Mouse (Mus musculus) olfactory bulb, adult 2 months (tissue): ENCODE results near the gene Il22ra1. TPM values are rescaled to one million over a fixed set of nuclear protein-coding genes. Genes with fewer than 3 reads are reported as not detected.

Experiments
- H3K27ac ChIP-seq: fragments of 200-500 bp; 2 replicates; pipeline ENCODE4 v1.5.1; 2012; ENCODE audit warnings: low read depth, low read length; ENCODE audit not compliant: insufficient read depth
- H3K4me1 ChIP-seq: fragments of 200-500 bp; 2 replicates; pipeline ENCODE4 v1.6.1; 2012; ENCODE audit warnings: low read length; ENCODE audit not compliant: control insufficient read depth, insufficient read depth
- H3K4me3 ChIP-seq: fragments of 200-500 bp; 2 replicates; pipeline ENCODE4 v1.5.1; 2012; ENCODE audit warnings: mild to moderate bottlenecking, low read depth, low read length, moderate library complexity; ENCODE audit not compliant: insufficient read depth
- CTCF ChIP-seq: fragments of 200-500 bp; IDR thresholded peaks from 2 replicates; pipeline ENCODE4 v1.5.1; 2012; ENCODE audit warnings: low read depth, mild to moderate bottlenecking, low read length, moderate library complexity; ENCODE audit not compliant: insufficient read depth
- POLR2A ChIP-seq: fragments of 200-500 bp; IDR thresholded peaks from 2 replicates; pipeline ENCODE4 v1.6.1; 2012; ENCODE audit warnings: mild to moderate bottlenecking, low read depth, low read length, moderate library complexity; ENCODE audit not compliant: insufficient read depth
- WGBS: fragments of 180-500 bp; shearing (Covaris S2); methylation state at CpG from one replicate; pipeline ENCODE4 v1.1.7; 2018; 5-methylcytosine and 5-hydroxymethylcytosine counted together
- polyA plus RNA-seq: library from polyadenylated mRNA; stranded (reverse); fragments of >200 nt; gene quantifications from 2 replicates; pipeline ENCODE4 v1.2.4, GENCODE M21; 2012; ENCODE audit warnings: low replicate concordance; ENCODE audit not compliant: missing spikeins, insufficient read depth, insufficient read length

Gene Il22ra1
- polyA plus RNA-seq, 1 experiment: not detected

- no peak overlapping the region for H3K4me3 ChIP-seq
- no peaks in the 10 kb centered on the region for H3K4me1 ChIP-seq
- WGBS: 71% methylated on average over 17 of the region's 17 CpGs
- no peak for TF ChIP-seq CTCF
- no peak for TF ChIP-seq POLR2A
- H3K27ac ChIP-seq: no peak overlapping the region
Observed at GRCm38 (mm10) chr4:135722540-135723290, 5.3 kb upstream of the Il22ra1 start.

GRCm38 (mm10) chr4:135726416-135726815 is 1.6 kb upstream of the Il22ra1 start:
- no peak for TF ChIP-seq POLR2A
- no peak for TF ChIP-seq CTCF

GRCm38 (mm10) chr4:135730204-135730603 is 2.2 kb downstream of the Il22ra1 start:
- Histone ChIP-seq H3K27ac (no peak overlapping the region), H3K4me3 (no peak overlapping the region), H3K4me1 (no peaks in the 10 kb centered on the region)
- 78% methylated on average over 9 of the region's 9 CpGs for WGBS
- TF ChIP-seq POLR2A (no peak), CTCF (no peak)

More at GRCm38 (mm10) chr4:135726416-135726815, 1.6 kb upstream of the Il22ra1 start:
- 58% methylated on average over 11 of the region's 11 CpGs for WGBS
- H3K4me1 ChIP-seq: no peaks in the 10 kb centered on the region
- no peak overlapping the region for H3K4me3 ChIP-seq
- H3K27ac ChIP-seq: no peak overlapping the region

GRCm38 (mm10) chr4:135730951-135731350 is 3.0 kb downstream of the Il22ra1 start:
- WGBS: 72% methylated on average over 8 of the region's 8 CpGs
- TF ChIP-seq CTCF: no peak
- no peak for TF ChIP-seq POLR2A
- Histone ChIP-seq H3K4me3 (no peak overlapping the region), H3K27ac (no peak overlapping the region), H3K4me1 (no peaks in the 10 kb centered on the region)

- TF ChIP-seq POLR2A (no peak), CTCF (no peak)
- H3K4me1 ChIP-seq: no peaks in the 10 kb centered on the region
- H3K4me3 ChIP-seq: no peak overlapping the region
- WGBS: 95% methylated on average over 14 of the region's 14 CpGs
- no peak overlapping the region for H3K27ac ChIP-seq
Observed at GRCm38 (mm10) chr4:135733901-135734300, 5.9 kb downstream of the Il22ra1 start.

GRCm38 (mm10) chr4:135736903-135737302 is 8.9 kb downstream of the Il22ra1 start:
- Histone ChIP-seq H3K4me1 (no peaks in the 10 kb centered on the region), H3K4me3 (no peak overlapping the region), H3K27ac (no peak overlapping the region)
- TF ChIP-seq POLR2A (no peak), CTCF (no peak)
- WGBS: 98% methylated on average over 3 of the region's 3 CpGs

GRCm38 (mm10) chr4:135738237-135738636 is 10.3 kb downstream of the Il22ra1 start:
- Histone ChIP-seq H3K4me3 (no peak overlapping the region), H3K27ac (no peak overlapping the region), H3K4me1 (0 out of 2 replicates have a peak, but pooled peaks cover 1% of the 10 kb centered on the region)
- TF ChIP-seq CTCF (no peak), POLR2A (no peak)
- 83% methylated on average over 5 of the region's 5 CpGs for WGBS

- 87% methylated on average over 7 of the region's 7 CpGs for WGBS
- Histone ChIP-seq H3K4me3 (no peak overlapping the region), H3K4me1 (peaks cover 6% of the 10 kb centered on the region), H3K27ac (no peak overlapping the region)
- no peak for TF ChIP-seq POLR2A
- no peak for TF ChIP-seq CTCF
Observed at GRCm38 (mm10) chr4:135739148-135739547, 11.2 kb downstream of the Il22ra1 start.

- Histone ChIP-seq H3K27ac (no peak overlapping the region), H3K4me3 (no peak overlapping the region), H3K4me1 (peaks cover 9% of the 10 kb centered on the region)
- no peak for TF ChIP-seq CTCF
- TF ChIP-seq POLR2A: no peak
- WGBS: 96% methylated on average over 14 of the region's 14 CpGs
Observed at GRCm38 (mm10) chr4:135739672-135740071, 11.7 kb downstream of the Il22ra1 start.
